Mouse (Mus musculus): ENCODE data around the gene Mtor.

Gene Mtor

GRCm38 (mm10) chr4:148532516-148532915 lies 84.1 kb downstream of the Mtor start:
- DNase-seq (ENCODE audit: low spot score in 2 of 2), result no peak

- DNase-seq (ENCODE audit: low spot score in 2 of 2), result no peak
These were observed 85.4 kb downstream of the Mtor start for GRCm38 (mm10) chr4:148533613-148534328.

- no peak for DNase-seq (ENCODE audit: low spot score in 2 of 2)
These were observed 87.5 kb downstream of the Mtor start for GRCm38 (mm10) chr4:148535876-148536275.

DNA sequence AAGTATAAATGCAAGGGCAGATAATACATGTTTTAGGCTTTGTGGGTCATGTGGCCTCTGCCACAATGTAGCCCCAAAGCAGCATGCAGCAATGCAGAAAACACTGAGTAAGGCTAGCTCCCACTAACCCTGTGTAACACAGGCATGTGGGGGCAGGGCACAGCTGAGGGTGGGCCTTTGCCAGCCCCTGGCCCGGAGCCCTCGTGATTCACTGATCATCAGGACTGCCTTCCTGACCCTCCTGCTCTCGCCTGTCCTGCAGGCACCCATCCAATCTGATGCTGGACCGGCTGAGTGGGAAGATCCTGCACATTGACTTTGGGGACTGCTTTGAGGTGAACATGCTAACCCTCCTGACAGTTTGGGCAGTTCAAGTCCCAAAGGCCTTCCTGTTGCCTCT lies 100.7 kb downstream of the Mtor start:
- no peak for DNase-seq (ENCODE audit: low spot score in 2 of 2)

DNA sequence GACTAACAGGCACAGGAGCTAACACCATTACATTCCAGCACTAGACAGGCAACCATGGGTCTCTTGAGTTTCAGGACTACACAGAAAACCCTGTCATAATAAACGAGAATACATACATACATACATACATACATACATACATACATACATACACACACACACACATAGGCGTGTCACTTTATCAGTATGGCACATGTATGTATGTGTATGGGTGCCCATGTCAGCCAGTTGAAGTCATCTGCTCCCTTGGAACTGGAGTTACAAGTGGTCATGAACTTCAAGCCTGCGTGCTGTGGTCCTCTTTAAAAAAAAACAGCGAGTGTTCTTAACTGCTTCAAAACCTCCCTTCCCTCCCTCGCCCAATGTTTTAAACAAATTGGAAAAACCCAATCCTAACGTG lies 109.4 kb downstream of the Mtor start:
- no peak for DNase-seq (ENCODE audit: low spot score in 2 of 2)

DNA sequence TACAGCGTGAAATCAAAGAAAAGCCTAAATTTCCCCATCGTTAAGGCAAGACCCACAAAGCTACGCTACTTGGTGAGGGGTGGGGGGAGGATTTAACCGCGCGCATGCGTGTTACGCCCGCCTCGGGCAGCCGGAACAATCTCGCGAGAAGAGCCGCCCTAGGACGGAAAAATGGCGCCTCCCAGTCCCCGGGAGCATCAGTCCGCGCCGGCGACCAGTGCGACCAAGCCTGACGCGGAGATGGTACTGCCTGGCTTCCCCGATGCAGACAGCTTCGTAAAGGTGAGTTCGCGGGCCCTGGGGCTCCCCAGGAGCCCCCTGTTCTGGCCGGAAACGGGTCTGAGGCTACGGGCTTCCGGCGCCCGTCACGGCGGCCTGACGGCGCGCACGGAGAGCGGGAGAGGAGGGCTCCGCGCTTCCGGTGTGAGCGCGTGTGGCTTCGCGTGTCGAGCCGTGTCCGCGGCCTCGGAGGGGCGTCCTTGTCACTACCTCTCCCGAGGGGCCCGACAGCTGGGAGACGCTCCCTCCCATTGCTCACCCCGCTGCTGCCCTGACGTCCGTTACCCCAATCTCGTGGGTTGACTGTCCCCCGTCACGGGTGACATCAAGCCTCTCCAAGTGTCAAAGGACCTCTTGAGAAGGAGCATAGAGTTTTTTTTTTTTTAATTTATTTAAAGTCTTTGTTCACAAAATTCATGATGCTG lies 110.0 kb downstream of the Mtor start, which contains the start of gene Exosc10:
TSS of gene Exosc10 (plus strand) at position 133 of the 704 bp plus-strand sequence.
- DNase-seq (ENCODE audit: low spot score in 2 of 2), result peak; percentile 23 to 83

GRCm38 (mm10) chr4:148562676-148563075 lies 114.3 kb downstream of the Mtor start:
- DNase-seq (ENCODE audit: low spot score in 2 of 2), result no peak

DNA sequence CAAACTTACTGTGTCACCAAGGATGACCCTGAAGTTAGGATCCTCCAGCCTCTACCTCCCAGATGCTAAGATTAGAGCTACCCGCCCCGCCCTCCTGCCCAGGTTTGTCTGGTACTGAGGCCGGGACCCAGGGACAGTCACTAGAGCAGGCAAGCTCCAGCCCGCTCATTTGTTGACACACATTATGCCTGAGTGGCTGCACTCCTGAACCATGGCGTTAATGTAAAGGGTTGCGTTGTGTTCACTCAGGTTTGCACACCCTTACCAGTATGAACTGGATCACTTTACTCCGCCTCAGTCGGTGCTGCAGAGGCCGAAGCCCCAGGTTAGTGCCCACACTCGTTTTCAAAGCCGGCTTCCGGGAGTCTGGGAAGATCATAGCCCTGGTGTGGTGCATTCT lies 115.2 kb downstream of the Mtor start:
- DNase-seq (ENCODE audit: low spot score in 2 of 2), result no peak

DNA sequence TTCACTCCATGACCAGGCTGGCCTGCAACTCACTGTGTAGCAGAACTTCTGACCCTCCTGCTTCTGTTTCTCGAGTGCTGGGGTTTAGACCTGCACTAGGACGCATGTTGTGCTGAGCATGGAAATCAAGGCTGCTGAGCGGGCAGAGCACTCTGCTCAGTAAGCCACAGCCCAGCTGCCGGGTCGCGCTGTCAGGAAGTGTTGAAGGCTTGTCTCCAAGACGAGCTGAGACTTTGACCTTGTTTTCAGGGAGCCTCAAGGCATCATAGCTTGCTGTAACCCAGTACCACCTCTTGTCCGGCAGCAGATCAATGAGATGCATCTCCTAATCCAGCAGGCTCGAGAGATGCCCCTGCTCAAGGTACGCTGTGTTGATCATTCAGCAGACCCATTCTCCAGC lies 121.7 kb downstream of the Mtor start:
- no peak for DNase-seq (ENCODE audit: low spot score in 2 of 2)

DNA sequence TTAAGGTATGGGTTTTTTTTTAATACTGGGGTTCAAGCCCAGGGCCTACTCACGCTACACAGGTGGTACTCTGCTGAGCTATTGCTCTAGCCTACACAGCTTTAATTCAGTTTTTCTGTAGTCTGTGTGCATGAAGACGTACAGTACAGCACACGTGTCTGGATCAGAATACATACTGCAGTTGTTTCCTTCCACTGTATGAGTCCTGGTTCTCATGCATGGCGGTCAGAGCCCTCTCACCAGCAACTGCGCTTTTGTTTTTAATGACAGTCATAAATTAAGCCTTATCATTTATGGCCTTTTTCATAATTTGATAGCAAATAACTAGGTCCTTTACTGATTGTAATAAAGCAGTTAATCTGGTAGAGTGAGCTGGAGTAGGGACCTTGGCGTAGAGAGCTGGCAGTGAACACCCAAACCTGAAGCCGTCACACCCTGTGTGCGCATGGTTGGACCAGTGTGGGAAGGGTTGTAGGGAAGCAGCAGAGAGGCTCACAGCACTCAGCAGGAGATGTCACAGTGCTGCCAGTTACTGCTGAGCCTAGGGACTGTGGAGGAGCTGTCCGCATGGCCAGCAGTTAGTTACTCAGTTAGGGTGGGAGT lies 122.4 kb downstream of the Mtor start:
- DNase-seq (ENCODE audit: low spot score in 2 of 2), result no peak

DNA sequence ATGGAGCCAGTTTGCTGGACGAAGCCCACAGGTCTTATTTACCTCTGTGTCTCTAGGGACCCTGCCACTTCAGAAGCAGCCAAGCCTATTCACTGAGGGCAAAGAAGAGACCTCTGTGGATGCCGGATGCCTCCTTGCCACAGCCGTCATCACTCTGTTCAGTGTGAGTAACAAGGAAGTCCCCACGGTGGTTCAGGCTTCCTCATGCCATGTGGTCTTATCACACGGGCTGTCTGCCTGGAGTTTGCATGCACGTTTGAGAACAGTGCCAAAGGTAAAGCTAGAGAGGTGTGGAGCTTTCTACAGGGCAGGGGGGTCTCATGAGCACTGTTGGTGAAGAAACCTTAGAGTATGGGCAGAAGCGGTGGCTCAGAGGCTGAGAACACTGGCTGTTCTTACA lies 124.8 kb downstream of the Mtor start:
- no peak for DNase-seq (ENCODE audit: low spot score in 2 of 2)

- DNase-seq (ENCODE audit: low spot score in 2 of 2), result no peak
These were observed 132.4 kb downstream of the Mtor start for GRCm38 (mm10) chr4:148580765-148581164.

GRCm38 (mm10) chr4:148581422-148581821 lies 133.0 kb downstream of the Mtor start:
- DNase-seq (ENCODE audit: low spot score in 2 of 2), result no peak

DNA sequence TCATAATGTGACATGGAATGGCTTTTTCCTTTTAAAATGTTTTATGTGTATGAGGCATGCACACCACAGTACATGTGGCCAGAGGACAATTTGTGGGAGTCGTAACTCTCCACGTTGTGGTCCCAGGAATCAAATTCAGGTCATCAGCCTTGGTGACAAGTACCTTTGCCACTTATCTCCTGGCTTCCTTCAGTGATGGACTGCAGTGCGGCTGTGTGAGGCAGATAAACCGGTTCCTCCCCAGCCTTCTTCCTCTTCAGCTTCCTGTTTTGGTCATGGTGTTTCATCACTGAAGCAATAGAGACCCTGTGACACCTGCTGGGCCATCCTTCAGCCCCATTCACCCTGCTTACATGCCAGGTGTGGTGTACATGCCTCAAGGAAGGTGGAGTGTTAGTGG lies 134.8 kb downstream of the Mtor start:
- DNase-seq (ENCODE audit: low spot score in 2 of 2), result no peak

DNA sequence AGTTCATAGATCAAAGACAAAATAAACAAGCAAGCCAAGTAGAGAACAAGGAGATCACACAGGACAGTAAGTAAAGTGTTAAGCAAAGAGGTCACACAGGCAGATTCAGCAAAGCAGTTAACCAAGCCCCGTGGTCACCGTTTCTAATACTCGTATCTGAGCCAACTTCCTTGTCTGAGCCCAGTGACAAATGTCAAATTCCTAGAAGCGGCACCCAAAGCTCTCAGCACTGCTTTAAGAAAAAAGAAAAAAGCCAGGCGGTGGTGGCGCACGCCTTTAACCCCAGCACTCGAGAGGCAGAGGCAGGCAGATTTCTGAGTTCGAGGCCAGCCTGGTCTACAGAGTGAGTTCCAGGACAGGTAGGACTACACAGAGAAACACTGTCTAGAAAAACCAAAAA lies 138.2 kb downstream of the Mtor start:
- no peak for DNase-seq (ENCODE audit: low spot score in 2 of 2)

- no peak for DNase-seq (ENCODE audit: low spot score in 2 of 2)
These were observed 140.4 kb downstream of the Mtor start for GRCm38 (mm10) chr4:148588793-148589192.

DNA sequence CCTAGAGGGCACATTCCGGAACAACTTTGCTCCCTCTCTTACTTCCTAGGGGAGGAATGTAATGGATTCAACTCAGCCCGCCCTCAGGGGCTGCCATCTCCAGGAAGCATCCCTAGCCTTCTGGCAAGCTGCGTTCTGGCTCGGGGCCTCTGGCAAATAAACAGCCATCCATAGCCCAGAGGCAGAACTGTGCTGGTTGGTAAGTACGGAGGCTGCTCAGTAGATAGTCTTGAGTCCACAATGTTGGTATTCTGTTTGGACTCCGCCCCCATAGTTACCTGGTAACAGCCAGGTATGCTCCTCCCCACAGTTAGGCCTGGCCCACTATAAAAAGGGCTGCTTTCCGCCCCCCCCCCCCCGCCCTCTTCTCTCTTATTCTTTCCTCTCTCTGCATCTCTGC lies 141.2 kb downstream of the Mtor start:
- no peak for DNase-seq (ENCODE audit: low spot score in 2 of 2)

DNA sequence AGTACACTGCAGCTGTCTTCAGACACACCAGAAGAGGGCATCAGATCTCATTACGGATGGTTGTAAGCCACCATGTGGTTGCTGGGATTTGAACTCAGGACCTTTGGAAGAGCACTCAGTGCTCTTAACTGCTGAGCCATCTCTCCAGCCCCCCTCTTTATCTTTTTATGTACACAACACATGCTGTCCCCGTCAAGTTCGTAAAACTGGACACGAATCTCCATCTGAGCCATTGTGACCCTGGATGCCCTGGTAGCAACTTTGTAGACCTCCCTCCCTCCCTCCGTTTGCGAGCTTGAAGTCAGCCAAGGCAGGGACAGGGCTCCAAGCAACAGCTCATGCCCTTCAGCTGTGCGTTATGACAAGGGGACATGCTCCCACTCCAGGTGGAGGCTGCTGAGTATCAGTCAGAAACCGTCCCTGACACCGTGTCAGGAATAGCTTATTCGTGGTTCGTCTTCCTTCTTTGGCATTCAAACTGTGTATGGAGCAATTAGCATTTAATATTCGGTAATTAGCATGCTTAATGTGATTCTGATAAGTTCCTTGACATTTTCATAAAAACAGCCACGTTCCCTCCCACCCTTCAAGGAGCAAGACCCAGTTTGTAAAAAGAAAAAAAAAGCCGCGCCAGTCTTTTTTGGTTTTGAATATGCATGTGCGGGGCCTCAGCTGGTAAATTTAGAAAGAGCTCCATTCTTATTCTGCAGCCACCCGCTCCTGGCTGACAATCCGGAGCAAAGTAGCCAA lies 142.2 kb downstream of the Mtor start:
- DNase-seq (ENCODE audit: low spot score in 2 of 2), result no peak

DNA sequence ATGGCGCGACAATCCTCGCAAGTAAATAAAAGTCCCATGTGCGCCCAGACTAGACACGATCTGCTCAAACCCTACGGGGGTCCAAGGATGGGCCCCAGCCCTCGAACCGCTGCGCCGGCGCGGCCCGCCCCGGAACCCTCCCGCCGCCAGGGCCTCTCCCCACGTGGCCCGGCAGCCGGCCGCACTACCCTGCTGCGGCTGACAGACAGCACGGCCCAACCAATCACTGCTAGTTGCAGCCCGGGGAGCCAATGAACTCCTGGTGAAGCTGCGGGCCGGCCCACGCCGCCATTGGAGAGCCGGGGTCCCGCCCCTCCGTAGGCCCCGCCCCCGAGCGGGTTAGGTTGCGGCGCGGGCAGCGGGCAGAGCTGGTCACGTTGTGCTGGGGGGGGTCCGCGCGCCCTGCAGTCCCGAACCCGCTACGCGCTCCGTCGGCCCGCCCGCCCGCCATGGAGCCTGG lies 142.8 kb downstream of the Mtor start, which contains the start of gene Srm:
TSS of gene Srm (plus strand) at position 333 of the 460 bp plus-strand sequence.
- peak; percentile 95 to 97 for DNase-seq (ENCODE audit: low spot score in 2 of 2)

DNA sequence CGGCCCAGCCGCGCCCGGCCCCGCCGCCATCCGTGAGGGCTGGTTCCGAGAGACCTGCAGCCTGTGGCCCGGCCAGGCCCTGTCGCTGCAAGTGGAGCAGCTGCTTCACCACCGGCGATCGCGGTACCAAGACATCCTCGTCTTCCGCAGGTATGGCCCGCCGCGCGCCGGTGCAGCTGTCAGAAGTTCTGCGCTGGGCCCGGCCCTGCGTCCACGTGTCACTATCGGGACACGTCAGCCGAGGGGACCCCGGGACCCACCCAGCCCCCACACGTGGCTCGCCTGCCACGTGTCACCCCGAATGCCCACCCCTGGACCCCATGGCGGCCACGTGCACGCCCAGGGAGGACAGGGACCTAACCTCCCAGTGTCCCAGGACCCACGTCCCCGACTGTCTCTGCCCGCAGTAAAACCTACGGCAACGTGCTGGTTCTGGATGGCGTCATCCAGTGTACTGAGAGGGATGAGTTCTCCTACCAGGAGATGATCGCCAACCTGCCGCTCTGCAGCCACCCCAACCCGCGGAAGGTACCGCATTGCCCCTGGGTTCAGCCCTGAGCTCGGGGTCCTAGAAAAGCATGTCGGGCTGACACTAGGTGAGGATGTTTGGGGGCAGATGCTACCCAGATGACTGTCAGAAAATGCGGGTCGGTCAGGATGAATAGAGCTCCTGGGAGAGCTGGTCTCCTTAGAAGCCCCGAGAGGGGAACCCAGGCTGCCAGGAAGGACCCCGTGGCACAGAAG lies 143.4 kb downstream of the Mtor start:
- DNase-seq (ENCODE audit: low spot score in 2 of 2), result peak in 1 of 2 experiments; percentile 39

DNA sequence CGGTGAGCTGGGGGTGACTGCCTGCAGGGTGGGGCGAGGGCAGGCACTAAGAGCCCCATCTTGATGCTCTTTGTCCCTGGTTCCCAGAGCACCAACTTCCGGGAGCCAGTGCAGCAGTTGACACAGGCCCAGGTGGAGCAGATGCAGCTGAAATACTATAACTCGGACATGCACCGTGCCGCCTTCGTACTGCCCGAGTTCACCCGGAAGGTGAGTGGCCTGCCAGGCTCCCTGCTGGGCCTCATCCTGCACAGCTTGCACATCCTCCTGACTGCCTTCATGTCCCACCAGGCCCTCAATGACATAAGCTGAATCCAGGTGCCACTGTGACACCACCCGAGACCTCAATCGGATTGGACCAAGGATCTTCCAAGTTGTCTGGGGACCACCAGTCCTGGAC lies 145.6 kb downstream of the Mtor start:
- no peak for DNase-seq (ENCODE audit: low spot score in 2 of 2)
